Mouse (Mus musculus) brain, adult 2 months (tissue): ENCODE results near the gene Fgfr2.
A peak's percentile ranks its signal among the peaks of the same experiment; 100 is the strongest.

Experiments
- DNase-seq: peaks from one replicate; pipeline ENCODE4 v3.0.0; 2011; ENCODE audit warnings: low read depth, low spot score

Gene Fgfr2

DNA sequence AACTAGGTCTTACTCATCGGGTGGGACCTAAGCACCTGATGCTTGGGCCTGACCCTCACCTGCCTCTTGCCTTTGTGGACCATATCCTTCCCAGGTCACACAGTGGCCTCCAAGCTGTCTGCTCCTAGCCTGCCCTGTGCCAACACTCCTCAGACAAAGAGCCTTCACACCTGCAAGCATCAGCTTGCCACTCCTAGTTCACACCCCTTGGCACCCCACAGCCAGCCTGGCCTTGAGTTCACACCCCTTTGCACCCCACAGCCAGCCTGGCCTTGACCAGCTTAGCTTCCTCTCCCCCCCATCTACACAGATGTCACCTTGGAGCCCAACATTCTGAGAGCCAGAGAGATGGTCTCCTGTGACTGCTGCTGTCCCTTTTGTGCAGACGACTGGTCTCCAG is 319.8 kb downstream of the Fgfr2 start:
- no peak for DNase-seq

DNA sequence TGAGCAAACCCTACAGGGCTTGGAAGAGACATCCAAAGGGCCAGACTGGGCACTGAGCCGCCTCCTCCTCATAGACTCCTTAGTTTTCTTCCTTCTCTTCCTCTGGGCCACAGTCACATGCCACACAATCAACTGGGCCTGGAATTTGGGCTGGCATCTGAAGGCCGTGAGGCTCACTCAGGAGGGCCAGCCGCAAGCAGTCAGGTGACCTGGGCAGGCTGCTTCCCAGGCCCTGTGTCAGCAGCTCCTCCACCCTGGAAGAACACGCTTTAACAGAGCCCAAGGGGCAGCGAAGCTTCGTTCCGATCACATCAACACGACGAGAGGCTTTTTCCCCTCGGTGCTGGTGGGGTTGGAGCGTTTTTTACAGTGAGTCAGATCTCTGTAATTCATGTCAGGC is 320.5 kb downstream of the Fgfr2 start:
- no peak for DNase-seq

DNA sequence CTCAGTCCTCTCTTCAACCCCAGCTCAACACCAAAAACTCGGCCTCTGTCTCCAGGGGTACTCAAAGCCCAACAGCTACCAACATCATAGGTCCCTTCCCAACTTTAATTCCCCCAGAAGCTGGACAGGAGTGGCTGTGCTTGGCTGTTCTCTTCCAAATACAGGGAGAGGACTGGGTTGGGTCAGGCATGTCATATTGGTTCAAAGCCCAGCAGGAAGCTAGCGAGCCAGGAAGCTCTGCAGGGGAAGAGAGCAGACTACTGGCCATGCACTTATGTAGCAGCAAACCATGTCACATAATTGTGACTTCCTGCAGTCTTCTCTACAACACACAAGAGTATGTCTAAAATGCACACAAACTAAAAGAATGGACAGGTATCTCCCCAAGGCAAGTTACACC is 321.1 kb downstream of the Fgfr2 start:
- DNase-seq = no peak

DNA sequence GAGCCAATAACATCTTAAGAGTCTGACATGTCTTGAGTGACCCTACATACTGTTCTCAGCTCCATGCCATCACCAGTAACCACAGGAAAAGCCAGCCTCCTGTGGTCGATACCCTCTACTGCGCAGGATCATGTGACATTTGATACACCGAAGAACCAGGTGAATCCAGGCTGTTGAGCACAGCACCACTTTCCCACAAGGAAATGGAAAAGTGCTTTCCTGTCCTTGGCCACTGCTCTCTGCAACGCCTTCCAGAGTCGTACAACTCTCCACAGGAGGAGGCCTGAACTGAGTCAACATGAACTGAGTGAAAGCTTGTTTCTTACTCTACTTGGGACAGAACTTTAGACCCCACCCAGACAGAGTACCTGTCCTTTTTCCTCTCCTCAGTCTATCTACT is 321.6 kb downstream of the Fgfr2 start:
- DNase-seq = no peak

DNA sequence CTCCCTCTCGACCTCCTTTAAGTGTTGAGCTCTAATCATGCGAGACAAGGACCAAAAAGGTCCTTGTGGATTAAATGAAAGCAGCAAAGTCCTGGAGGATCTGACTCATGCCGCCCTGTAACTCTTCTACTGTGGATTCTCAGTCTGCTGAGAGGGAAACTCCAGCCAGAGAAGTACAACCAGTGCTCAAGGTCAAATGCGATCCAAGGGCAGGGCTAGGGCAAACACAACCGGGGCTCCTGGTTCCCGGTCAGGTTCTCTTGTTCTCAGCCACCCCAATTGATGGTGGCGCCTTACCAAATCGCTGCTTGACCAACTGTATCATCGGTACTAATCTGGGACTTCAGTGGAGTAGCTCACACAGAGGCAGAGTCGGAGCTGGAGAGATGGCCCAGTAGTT is 322.3 kb downstream of the Fgfr2 start:
- no peak for DNase-seq

DNA sequence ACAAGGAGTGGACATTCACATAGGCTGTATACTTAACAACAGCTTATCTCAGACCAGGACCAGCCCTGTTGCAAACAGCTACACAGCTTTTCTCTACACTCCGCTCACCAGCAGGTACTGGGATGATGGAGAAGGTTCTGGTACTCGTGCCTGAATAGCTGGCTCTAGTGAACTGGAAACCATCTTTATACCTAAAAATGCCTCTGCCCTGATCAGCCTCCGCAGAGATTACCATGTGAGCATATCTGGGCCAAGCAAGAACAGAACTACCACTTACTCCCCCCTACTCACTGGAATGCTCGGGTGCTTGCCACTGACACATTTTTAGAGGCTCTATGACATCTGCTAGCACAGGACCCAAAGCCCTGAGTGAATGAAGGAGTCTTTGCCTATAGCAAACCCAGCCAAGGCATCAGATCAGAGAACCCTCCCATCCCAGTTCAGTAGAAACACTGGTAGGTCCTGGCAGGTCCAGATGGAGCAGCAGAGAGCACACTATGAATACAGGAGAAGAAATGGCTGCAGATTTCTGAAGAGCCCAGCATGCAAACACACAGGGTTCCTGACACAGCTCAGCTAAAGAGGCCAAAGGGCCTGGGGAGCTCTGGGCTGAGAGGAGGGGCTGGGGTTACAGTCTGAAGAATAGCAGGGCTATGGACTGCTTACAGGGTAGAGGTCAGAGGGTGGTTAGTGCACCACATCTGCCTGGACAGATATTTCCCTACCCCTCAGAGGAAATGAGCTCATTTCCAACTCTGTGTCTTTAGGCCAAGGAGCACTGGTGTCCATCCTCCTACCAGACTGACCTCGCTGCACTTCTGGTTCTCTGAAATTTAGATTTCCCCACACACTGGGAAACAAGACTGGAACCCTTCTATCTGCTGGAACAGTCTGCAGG is 323.8 kb downstream of the Fgfr2 start:
- peak; percentile 76 for DNase-seq

DNA sequence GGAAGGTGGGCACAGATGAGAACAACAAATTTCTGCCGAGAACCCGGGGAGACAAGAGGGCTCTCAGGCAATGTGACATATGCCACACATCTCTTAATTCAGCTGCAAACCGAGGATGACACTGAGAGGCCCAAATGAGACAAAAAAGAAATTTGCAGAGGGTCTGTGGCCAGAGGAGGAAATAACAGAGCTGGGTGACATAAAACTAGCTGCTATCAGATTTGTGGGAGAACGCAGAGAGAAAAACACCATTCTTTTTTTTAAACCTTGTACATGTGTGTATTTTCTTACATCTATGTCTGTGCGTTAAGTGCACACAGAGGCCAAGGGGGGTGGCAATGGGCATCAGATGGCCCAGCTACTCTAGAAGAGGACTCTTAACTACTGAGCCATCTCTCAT is 328.0 kb downstream of the Fgfr2 start:
- DNase-seq = no peak

DNA sequence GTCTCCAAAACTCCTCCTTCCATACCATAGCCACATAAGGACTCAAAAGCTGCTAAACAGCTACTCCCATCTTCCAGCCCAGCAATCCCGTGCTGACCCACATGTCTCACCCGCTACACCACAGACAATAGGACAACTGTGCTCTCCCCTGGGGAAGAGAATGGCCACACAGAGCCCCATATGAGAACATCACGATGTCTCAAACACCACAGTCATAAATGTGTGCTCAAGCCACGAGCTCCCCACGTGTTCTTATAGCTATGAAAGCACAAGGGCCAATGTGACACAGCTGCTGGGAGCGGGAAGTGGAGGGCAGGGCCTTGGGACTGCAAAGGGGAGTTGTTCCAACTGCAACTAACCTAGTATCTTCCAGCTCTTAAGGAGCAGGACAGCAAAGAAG is 329.7 kb downstream of the Fgfr2 start:
- DNase-seq = peak; percentile 92

DNA sequence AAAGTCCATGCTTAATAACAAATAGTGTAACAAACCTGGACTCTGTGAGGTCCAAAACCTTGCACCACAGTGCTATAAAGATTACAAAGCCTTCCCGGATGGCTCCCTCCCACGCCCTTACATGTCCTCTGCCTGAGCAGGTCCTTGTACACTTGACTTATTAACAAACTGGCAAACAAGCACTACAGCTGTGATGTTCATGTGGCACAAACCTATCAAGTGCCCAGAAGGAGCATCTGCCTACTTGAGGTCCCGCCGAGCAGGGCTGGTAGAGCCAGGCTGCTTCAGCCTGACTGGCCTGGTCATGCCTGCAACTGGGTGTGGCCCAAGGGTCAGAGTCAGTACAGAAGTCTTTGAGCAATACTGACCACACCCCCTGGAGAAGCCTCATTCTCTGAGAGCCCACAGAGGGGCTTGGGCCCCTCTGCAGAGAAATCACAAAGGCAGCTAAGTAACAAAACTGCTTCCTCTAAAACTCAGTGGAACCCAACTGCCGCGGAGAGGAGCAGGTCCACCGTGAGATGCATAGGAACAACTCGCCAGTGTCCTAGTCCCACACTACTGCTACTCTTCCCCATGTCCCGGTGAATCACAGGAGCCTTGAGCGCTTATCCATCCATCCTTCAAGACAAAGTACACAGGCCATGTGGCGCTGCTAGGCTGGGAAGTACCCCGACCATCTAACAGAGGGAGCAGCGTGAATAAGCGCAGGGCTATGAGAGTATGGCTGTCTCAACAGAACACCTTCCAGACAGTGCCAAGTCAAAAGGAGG is 332.5 kb downstream of the Fgfr2 start:
- DNase-seq = no peak

DNA sequence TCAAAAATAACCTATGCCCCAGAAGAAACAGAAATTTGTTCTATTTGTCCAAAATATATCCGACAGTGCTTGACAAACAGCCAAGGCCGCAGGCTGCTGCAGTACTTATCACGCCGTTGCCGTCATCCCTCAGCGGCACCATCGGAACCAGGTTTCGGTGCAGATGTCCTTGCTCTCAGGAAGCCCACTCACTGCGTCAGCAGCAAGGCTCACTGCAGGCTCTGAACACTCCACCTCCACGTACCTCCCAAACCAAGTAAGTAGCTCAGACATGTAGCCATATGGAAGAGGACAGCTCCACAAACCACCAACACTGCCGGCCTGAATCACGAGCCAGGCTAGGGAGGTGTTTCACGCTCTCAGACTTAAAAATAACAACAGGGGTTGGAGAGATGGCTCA is 334.3 kb downstream of the Fgfr2 start:
- peak; percentile 95 for DNase-seq

DNA sequence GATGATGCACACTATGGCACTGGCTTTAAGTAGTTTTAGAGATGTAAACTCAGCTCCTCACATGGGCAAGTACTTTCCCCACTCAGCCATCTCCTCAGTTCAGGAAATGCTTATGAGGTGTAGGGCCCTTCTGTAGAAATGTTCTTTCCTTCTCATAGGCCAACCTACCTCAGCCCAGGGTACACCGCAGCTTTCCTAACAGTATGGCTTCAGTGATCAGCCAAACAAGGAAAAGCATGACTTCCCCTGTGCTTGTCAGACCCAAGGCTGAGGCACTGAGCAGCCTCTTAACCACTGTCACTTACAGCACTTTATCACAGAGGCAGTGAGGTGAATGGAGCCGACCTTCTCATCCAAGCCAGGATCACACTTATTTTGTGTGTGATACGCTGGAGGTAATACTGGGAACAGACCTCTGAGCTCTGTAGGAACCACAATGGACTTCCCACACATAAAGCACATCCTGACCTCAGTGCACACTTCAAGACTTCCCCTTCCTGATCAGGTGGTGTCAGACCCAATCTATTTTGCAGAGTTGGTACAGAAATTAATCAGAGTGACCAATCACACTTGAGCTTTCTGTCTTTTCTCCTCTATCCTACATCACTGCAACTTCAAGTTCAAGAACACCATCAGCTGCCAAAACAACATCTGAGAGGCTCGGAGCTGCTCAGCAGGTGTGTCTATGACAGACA is 335.5 kb downstream of the Fgfr2 start:
- no peak for DNase-seq

DNA sequence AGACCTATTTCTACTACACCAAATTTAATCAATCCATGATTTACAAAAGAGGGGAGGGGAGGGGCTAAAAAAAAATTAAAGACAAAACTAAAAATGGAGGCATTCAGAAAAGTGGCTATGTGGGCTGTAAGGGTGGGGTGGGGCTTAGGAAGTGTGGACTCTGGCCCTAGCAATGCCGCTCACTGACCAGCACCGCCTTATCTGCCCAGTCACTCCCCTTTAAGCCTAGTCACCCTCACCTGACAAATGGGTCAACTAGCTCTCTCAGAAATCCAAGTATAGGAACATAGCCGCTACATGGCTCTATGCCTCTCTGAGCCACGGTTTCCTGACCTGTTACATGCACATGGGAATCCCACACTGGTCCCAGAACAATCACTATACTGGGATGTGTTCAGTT is 336.1 kb downstream of the Fgfr2 start:
- DNase-seq = no peak

DNA sequence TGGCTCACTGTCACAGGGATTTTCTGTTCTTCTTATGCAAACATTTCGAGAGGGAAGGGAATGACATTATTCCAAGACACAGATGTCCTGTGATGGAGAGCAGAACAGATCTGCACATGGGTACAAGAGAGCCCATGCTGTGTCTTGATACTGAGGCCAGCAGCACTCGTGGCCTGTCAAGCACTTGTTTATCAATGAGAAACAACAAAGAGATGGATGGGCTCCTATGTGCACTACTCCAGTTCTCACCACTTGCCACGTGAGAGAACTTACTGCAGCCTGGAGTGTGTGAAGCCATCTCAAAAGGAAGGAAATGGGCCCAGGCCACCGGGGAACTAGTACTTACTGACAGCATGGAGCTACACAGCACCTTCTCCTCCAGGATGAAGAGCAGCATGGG is 336.6 kb downstream of the Fgfr2 start:
- peak; percentile 83 for DNase-seq

DNA sequence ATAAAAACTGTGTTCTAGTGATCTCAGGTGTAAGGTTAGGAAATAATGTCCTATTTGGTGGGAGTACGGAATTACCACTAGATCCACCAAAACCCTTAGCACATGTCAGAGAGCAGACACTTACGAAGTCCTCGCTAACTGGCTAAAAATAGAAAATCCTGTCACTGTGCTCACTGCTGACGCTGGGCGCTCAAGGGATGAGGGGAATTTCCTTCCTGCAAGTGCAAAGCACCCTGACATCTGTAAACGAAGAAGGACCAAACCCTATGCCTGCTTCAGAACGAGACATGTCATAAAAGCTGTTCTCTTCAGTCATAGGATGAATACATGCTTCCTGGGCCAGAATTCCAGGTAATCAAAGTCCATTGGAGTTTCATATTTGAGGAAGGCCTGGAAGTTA is 337.1 kb downstream of the Fgfr2 start:
- peak; percentile 72 for DNase-seq

DNA sequence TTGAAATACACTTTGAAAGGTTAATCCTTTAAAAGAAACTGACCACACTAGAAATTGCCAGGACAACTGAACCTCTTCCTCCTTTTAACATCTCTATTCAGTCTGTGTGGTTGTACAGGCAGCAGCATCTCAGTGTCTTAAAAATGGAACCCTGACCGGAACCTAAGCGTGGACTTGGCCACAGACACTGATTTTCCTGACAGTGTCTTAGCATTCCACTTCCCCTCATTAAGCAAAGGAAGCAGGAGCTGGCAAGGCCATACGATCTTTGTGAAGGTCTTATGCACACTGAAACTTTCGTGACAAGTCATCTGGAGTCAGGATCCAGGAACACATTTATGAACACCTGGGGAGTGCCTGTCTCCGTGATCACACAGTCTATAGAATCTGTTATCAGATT is 339.0 kb downstream of the Fgfr2 start:
- no peak for DNase-seq

DNA sequence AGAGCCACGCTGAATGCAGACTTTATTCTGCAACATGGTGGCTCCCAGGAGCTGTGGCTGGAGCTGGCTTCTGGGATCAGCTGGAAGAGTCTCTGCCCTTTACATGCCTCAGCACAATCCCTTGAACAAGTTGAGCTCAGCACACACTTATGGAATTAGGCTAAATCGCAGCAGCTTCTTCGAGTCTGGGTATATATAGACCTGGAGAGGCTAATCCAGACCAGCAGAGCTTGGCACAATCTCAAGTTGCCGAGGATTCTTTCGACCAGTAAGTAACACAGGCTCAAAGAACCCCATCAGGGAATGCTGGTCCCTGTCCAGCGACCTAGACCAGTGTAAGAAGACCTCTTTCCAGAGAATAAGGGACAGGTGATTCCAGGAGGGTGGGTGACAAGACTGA is 341.3 kb downstream of the Fgfr2 start:
- peak; percentile 76 for DNase-seq

DNA sequence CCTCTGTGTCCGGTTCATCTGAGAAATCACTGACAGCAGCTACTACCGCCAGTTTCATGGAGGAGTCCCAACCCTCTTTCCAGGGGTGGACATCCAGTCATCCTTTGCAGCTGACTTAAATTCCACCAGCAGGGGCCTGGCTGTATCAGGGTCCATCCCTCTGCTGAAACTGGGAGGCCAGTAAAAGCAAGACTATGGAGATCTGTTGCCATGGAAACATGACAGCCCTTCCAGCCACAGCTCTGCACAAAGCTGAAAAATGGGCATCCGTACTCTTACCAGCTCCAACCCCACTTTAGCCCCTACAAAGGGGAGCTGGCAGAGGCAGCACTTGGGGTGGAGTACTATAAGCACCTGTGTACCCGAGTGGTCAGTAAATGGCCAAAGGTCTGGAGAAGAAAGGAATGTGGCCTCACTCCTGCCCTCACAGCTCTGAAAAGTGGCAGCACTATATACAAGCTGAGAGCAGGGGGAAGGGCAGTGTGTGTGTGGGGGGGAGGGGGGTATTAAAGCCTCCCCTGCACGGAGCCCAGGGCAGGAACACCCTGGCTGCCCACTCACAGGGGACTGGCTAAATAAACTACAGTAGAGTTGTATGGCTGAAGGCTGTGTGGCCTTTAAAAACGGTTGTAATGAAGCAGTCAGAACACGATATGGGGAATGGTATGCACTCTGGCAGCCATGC is 341.9 kb downstream of the Fgfr2 start:
- peak; percentile 66 for DNase-seq

DNA sequence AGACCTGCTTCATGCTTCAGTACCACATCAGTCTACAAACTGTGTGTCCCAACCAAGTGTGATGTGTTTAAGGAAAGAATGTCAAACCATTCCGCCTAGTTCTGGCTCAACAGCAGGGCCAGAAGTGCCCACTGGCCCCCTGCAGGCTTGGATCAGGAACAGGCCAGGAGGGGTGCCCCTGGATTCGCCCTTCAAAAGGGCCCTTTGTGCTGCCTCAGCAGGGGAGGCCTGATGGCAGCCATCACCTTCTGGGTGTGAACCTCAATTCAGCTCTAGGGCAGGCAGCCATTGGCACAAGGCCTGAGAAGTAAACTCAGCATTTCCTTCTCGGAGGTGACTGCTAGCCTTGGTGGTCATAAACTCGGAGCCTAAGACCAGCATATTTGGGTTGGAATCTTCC is 342.5 kb downstream of the Fgfr2 start:
- peak; percentile 58 for DNase-seq

DNA sequence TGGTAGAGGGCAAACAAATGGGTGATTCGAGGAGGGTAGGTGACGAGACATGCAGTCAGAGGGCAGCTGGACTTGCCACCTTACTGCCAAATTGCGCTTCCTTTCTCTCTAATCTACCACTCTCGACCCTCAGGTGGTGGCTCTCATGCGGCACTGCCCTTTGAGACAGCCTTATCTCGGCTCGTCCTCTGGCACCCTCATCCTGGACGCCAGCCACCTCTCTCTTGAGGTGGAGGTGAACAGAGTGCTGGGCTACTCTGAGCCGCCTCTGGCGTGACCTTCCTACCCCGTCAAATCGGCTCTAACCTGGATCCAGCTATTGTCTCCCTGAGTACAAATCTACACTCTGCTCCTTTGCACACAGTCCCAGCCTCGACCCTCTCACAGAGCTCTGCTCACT is 344.5 kb downstream of the Fgfr2 start:
- DNase-seq = no peak

DNA sequence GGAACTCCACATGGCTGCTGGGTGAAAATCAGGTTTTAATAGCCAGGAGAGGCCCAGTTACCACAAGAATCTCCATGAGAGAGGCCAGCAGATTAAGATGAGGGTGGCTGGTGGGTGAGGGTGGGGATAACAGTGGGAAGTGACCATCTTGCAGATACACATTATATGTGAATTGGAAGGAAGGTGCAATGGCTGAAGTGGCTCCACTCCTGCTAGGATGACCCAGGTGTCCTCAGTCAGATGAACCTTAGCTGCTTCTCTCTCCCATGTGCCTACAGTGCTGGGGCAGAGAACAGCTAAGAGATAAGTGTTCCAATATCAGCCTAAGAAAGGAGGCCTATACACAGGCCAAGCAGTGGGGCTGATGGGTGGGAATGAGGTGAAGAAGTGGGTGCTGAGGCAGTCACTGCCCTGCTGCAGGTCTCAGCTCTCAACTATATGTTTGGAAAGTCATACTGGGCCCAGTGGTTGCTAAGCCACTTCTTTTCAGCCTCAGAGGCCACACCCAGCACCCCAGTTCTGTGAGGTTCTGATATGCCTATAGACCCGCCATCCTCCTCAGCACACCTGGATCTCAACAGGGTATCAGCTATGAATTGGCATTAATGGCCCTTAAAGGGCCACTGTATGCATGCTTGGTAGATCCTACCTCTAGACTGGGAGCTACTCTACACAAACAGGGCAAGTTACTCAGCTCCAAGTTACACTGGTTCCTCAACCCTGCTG is 345.3 kb downstream of the Fgfr2 start:
- DNase-seq = no peak

DNA sequence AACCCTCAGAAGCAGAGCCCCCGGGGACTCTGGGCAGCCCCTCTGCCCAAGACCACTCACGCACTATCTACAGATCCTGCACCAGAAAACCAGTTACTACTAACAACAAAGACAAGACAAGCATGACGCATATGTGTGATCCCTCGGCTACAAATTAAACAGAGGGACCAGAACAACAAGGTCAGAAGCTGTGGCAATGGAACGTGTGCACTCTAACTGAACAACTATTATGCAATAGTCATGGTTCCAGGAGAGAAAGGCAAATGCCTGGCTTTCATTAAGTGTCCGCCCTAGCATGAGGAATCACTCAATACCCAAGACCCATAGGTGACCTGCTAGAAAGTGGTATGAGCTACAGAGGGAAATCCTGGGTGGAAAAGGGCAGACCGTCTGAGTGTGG is 346.0 kb downstream of the Fgfr2 start:
- no peak for DNase-seq
